Mouse (Mus musculus) cerebellum, adult 2 months (tissue): ENCODE data around the gene Vapa.

ENCODE experiments used
- CTCF ChIP-seq: fragments of 200-500 bp; IDR thresholded peaks from 2 replicates; pipeline ENCODE4 v1.5.1; 2011; ENCODE audit warnings: low read depth, mild to moderate bottlenecking, control low read depth, low read length, moderate library complexity, borderline replicate concordance; ENCODE audit not compliant: insufficient read depth
- POLR2A ChIP-seq: fragments of 200-500 bp; IDR thresholded peaks from 2 replicates; pipeline ENCODE4 v1.6.1; 2011; ENCODE audit warnings: low read length, control low read depth, borderline replicate concordance; ENCODE audit not compliant: insufficient read depth

DNA sequence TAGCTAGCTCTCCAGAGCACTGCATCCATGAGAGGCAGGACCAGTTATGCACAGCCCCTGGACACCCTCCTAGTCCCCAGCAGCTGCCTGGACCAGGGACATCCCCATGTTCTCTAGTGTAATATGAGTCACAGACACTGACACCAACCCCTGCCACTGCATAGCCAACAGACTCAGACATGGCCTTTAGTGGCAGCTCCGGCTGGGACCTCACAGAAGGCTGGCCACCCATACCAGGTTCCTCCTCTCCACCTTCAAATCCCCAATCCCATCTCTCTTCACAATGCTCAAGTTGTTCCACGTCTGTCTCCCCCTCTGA, 35.8 kb upstream of the Vapa start:
- TF ChIP-seq POLR2A, result no peak
- no peak for TF ChIP-seq CTCF
